8 mouse cellular contexts compared by ENCODE assay signal in the genomic region with DNA sequence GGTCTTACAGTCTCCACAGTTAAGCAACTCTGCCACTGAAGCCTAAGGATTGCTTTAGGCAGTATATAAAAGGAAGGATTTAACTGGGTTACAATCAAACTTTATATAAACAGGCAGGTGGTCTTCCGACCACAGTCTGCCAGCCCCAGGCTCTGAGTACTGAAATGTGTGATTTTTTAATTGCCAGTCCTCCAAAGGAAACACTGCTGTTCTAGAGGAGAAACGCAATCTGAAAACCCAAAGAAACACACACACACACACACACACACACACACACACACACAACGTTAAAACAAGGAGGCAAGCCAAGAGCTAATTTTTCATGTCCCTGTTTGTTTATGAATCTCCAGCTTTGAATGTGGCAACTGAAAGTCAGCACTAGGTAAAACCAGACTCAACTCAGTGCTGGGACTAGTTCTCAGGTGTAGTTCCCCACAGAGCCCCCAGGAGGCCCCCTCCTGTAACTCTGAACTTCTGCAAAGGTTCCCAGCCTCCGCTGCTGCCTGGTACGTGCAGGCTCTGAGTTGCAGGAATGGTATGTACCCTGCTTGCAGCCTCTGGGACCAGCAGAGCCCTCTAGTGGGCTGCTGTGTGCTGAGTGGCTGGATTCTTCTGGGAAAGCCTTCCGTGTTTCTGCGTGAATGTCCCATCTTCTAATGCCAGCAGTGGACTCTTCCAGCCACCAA. TPM values are rescaled to one million over a fixed set of nuclear protein-coding genes. Genes with fewer than 3 reads are reported as not detected.
DNase-seq lines count a peak whose midpoint lies in the region; ATAC-seq lines count a peak whose summit lies in the region.

No protein-coding gene starts in this region.

- H3K4me2 ChIP-seq in heart, embryonic 13.5 days = peak overlapping the region; percentile 57
- peak overlapping the region; percentile 35 for H3K4me2 ChIP-seq in liver, embryonic 12.5 days

- H3K4me1 ChIP-seq in heart, embryonic 13.5 days = peaks cover 15% of the 10 kb centered on the region
- H3K4me1 ChIP-seq in liver, embryonic 12.5 days = peaks cover 17% of the 10 kb centered on the region

- 27% methylated on average over 7 of the region's 7 CpGs for WGBS in heart, embryonic 13.5 days
- 24% methylated on average over 7 of the region's 7 CpGs for WGBS in liver, embryonic 12.5 days (ENCODE audit: insufficient replicate concordance)

- 0 out of 2 replicates have a peak, but pooled peaks cover 4% of the 10 kb centered on the region for H3K27me3 ChIP-seq in heart, embryonic 13.5 days (replicated peaks)
- H3K27me3 ChIP-seq in liver, embryonic 12.5 days (replicated peaks) = no peaks in the 10 kb centered on the region

- H3K9me3 ChIP-seq in heart, embryonic 13.5 days = no peaks in the 10 kb centered on the region
- no peaks in the 10 kb centered on the region for H3K9me3 ChIP-seq in liver, embryonic 12.5 days (replicated peaks)

- H3K4me3 ChIP-seq in heart, embryonic 13.5 days = peak overlapping the region; percentile 26
- peak overlapping the region; percentile 9; the same call in 1 of the 2 replicates for H3K4me3 ChIP-seq in liver, embryonic 12.5 days

- peaks cover 13% of the 10 kb centered on the region for H3K36me3 ChIP-seq in heart, embryonic 13.5 days
- peaks cover 7% of the 10 kb centered on the region for H3K36me3 ChIP-seq in liver, embryonic 12.5 days

- peak; percentile 76 for ATAC-seq in activated CD4-positive, CD25-positive, alpha-beta regulatory T cell, adult 4 months
- peak; percentile 70 for ATAC-seq in heart, embryonic 13.5 days (ENCODE audit: extremely low read depth, insufficient number of reproducible peaks, low FRiP score, low TSS enrichment)
- ATAC-seq in liver, embryonic 12.5 days = peak; percentile 76

- peak overlapping the region; percentile 75 for H3K27ac ChIP-seq in heart, embryonic 13.5 days (replicated peaks)
- no peak overlapping the region for H3K27ac ChIP-seq in liver, embryonic 12.5 days

- H3K9ac ChIP-seq in heart, embryonic 13.5 days = peak overlapping the region; percentile 60
- H3K9ac ChIP-seq in liver, embryonic 12.5 days = no peak overlapping the region

- peak; percentile 70 to 77 for DNase-seq in B cell, adult 2 months
- DNase-seq in fibroblast of lung, adult 2 months (ENCODE audit: low read depth) = peak; percentile 91
- peak; percentile 91 for DNase-seq in kidney, postnatal 10 days
- DNase-seq in naive thymus-derived CD4-positive, alpha-beta T cell, adult 2 months (ENCODE audit: low read depth) = peak; percentile 79
- DNase-seq in thymus, adult 18-20 months = peak; percentile 68 to 73

RNA-seq across cellular contexts. Expression of a gene that starts 23.9 kb away (rescaled TPM):
- polyA plus RNA-seq in activated CD4-positive, CD25-positive, alpha-beta regulatory T cell, adult 4 months (2017; shearing (Covaris generic)) = 10 to 100 TPM; 54.7 to 70.7 TPM
- 87.9 and 93.7 TPM in 2 replicates for polyA plus RNA-seq in heart, embryonic 13.5 days (2015; fragmentation: Nextera tagmentation; extraction: Ambion mirVana)
- 35.5 and 36.2 TPM in 2 replicates for polyA plus RNA-seq in liver, embryonic 12.5 days (2016; fragmentation: Nextera tagmentation; extraction: Ambion mirVana)

RNA-seq across cellular contexts. Expression of a gene that starts 24.0 kb away (rescaled TPM):
- polyA plus RNA-seq in activated CD4-positive, CD25-positive, alpha-beta regulatory T cell, adult 4 months (2017; shearing (Covaris generic)) = 10 to 100 TPM; 20.5 to 28.7 TPM
- 37.6 and 41.1 TPM in 2 replicates for polyA plus RNA-seq in heart, embryonic 13.5 days (2015; fragmentation: Nextera tagmentation; extraction: Ambion mirVana)
- polyA plus RNA-seq in liver, embryonic 12.5 days (2016; fragmentation: Nextera tagmentation; extraction: Ambion mirVana) = 25.0 and 26.5 TPM in 2 replicates
